Mouse (Mus musculus): ENCODE results near the gene Hes3. TPM values are rescaled to one million over a fixed set of nuclear protein-coding genes. Genes with fewer than 3 reads are reported as not detected.

Hes3 gene
- polyA plus RNA-seq, 1 experiment from 2014 or later, result not detected

- H3K27me3 ChIP-seq (ENCODE audit: insufficient read depth, poor library complexity, severe bottlenecking), result peaks cover 60% of the 10 kb centered on the region
- H3K27ac ChIP-seq, result peak overlapping the region; percentile 88; the same call in 1 of the 2 replicates
- H3K4me1 ChIP-seq, result peaks cover 70% of the 10 kb centered on the region
Measured at GRCm38 (mm10) chr4:152272006-152272405, 19.5 kb downstream of the Hes3 start.

DNA sequence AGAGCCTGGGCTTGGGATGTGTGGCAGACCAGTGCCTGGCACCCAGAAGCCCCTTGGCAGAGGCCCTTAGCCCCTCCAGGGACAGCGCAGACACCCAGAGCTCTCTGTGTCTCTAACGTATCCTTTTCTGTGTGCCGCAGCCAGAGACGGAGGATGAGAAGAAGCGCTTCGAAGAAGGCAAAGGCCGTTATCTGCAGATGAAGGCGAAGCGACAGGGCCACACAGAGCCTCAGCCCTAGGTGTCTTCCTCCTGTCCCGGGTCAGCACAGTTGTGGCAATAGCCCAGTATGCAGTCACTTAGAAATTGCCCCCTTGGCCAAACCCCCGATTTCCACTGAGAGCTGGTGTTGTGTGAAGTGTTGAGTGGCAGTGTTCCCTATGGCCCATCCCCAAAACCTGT, 20.1 kb downstream of the Hes3 start:
- no peak for DNase-seq (ENCODE audit: low spot score)
- Histone ChIP-seq H3K36me3 (0 out of 2 replicates have a peak, but pooled peaks cover 5% of the 10 kb centered on the region), H3K27ac (0 out of 2 replicates have a peak overlapping the region, but pooled peaks have one; percentile 88), H3K27me3 (ENCODE audit: insufficient read depth, poor library complexity, severe bottlenecking) (peaks cover 54% of the 10 kb centered on the region), H3K9me3 (no peaks in the 10 kb centered on the region), H3K4me1 (peaks cover 65% of the 10 kb centered on the region), H3K4me3 (no peak overlapping the region)
- 89% methylated on average over 11 of the region's 11 CpGs for WGBS

More at GRCm38 (mm10) chr4:152272006-152272405, 19.5 kb downstream of the Hes3 start:
- 0 out of 2 replicates have a peak, but pooled peaks cover 5% of the 10 kb centered on the region for H3K36me3 ChIP-seq
- no peaks in the 10 kb centered on the region for H3K9me3 ChIP-seq
- 0 out of 2 replicates have a peak overlapping the region, but pooled peaks have one; percentile 8 for H3K4me3 ChIP-seq
- WGBS, result 64% methylated on average over 7 of the region's 7 CpGs
- no peak for DNase-seq (ENCODE audit: low spot score)

DNA sequence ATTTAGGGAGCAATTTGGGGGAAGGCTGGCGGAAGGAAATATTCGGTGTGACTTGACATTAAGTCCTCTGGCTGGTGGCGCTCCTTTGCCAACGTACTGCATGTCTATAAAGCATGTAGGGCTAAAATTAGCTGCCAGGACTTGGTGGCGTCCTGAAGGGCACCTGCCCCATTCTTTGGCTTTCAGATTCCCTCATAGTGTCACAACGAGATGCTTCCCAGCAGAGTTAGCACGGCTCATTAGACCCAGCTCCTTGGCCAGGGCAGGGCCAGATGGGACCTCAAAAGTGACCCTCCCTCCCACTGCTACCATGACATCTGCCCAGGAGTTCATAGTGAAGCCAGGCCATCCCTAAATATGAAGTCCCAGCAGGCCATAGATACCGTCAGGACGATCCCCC, 20.9 kb downstream of the Hes3 start:
- Histone ChIP-seq H3K27ac (no peak overlapping the region; the same call in 1 of the 2 replicates), H3K4me1 (peaks cover 71% of the 10 kb centered on the region), H3K4me3 (no peak overlapping the region), H3K27me3 (ENCODE audit: insufficient read depth, poor library complexity, severe bottlenecking) (peaks cover 46% of the 10 kb centered on the region), H3K9me3 (no peaks in the 10 kb centered on the region), H3K36me3 (0 out of 2 replicates have a peak, but pooled peaks cover 5% of the 10 kb centered on the region)
- WGBS, result 74% methylated on average over 9 of the region's 9 CpGs
- DNase-seq (ENCODE audit: low spot score), result no peak

DNA sequence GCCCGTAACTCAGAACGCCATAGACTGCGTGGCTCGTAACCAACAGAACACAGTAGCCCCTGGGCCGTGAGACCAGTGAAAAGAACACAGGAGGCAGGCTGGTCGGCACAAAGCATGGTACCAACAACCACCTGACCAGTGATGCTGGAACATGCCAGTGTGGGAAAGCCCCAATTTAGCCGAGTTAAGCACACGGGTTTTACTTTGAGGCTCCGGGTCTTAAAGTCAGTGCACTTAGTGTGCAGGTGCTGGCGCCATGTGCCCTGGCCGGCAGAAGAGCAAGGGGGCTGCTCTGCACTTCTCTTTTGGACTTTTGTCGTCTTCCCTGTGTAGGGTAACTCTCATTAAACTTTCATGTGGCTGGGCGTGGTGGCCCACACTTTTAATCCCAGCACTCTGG, 21.5 kb downstream of the Hes3 start:
- Histone ChIP-seq H3K27me3 (ENCODE audit: insufficient read depth, poor library complexity, severe bottlenecking) (peaks cover 40% of the 10 kb centered on the region), H3K4me3 (no peak overlapping the region), H3K9me3 (no peaks in the 10 kb centered on the region), H3K4me1 (peaks cover 69% of the 10 kb centered on the region), H3K27ac (0 out of 2 replicates have a peak overlapping the region, but pooled peaks have one; percentile 4), H3K36me3 (peaks cover 5% of the 10 kb centered on the region; the same call in 1 of the 2 replicates)
- no peak for DNase-seq (ENCODE audit: low spot score)
- 89% methylated on average over 13 of the region's 13 CpGs for WGBS

DNA sequence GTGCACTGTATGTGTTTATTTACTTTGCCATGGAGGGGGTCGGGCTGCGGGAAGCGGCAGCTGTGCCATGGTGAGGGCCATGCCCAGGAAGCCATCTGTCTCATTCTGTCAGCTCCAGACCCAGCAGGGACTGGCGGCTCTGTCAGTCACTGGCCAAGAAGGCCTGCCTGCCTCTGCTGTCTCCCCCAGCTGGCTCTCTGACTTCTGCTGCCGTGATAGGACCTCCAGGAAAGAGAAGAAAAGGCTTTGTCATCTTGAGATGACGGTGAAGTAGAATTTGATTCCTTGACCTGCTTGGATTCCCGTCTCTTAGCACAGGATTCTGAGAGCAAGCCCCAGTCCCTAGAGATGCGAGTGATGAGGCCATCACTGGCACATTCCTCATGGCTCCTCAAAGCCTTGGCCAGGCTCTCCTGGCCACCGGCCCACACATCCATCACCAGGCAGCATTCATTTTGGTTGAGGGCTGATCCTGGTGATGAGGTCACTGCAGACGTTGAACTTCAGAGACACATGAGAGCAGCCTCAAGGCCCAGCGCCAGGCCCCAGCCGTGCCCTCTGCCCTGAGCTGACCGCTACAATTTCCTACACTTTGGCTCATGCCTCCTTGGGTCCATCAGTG, 23.6 kb downstream of the Hes3 start:
- DNase-seq (ENCODE audit: low spot score), result no peak
- WGBS, result 72% methylated on average over 13 of the region's 13 CpGs
- peaks cover 68% of the 10 kb centered on the region for H3K4me1 ChIP-seq
- H3K27me3 ChIP-seq (ENCODE audit: insufficient read depth, poor library complexity, severe bottlenecking), result peaks cover 20% of the 10 kb centered on the region
- 0 out of 2 replicates have a peak overlapping the region, but pooled peaks have one; percentile 23 for H3K27ac ChIP-seq
- H3K4me3 ChIP-seq, result no peak overlapping the region
- H3K9me3 ChIP-seq, result no peaks in the 10 kb centered on the region
- H3K36me3 ChIP-seq, result peaks cover 5% of the 10 kb centered on the region; the same call in 1 of the 2 replicates

DNA sequence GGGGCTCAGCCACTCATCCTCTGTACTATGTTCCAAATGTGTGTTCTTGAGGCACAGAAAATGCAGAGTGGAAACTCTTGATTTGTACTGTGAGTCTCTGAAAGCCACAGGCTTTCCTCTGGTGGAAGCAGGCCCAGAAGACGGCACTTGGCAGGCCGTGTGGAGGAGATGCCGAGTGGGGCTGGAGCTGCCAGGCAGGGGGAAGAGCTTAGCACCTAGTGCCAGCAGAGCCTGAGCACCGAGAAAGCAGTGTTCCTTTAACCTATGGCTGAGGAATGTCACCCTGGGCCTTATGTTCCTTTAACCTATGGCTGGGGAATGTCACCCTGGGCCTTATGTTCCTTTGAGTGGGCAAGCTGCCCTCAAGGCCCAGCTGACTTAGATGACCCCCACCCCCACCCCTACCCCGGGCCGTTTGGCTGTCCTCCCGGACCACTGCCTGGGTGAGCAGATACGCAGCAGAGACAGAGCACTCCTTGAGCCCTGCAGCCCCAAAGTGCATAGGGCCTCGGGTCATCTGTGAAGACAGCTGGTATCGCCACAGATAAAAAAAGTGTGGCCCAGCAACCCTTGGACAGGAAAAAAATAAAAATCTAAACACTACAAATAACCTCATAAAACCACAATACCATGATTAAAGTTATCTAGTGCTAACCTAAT, 25.1 kb downstream of the Hes3 start:
- no peaks in the 10 kb centered on the region for H3K9me3 ChIP-seq

DNA sequence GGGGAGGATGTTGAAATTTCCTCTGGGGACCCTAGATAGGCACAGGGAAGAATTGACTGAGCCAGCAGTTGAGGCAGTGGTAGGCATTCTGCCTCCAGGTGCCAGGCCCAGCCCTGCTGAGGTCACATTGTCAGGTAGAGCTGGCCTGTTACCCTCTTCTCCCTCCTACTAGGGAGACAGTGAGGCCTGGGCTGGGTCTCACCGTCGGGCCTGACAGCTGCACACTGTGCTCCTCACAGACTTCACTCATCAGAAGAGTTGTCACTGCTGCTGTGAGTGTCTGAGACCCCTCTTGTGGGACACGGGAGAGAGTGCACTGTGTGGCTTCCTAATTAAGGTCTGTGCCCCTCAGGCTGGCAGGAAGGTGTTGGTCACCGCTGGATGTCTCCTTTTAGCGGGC, 25.7 kb downstream of the Hes3 start:
- DNase-seq (ENCODE audit: low spot score), result no peak
- Histone ChIP-seq H3K27me3 (ENCODE audit: insufficient read depth, poor library complexity, severe bottlenecking) (peaks cover 13% of the 10 kb centered on the region), H3K4me3 (no peak overlapping the region), H3K27ac (peak overlapping the region; percentile 48), H3K4me1 (peaks cover 70% of the 10 kb centered on the region), H3K36me3 (peaks cover 5% of the 10 kb centered on the region), H3K9me3 (no peaks in the 10 kb centered on the region)
- 57% methylated on average over 5 of the region's 5 CpGs for WGBS

More for the DNA sequence above, 25.1 kb downstream of the Hes3 start:
- 45% methylated on average over 10 of the region's 10 CpGs for WGBS
- no peak for DNase-seq (ENCODE audit: low spot score)
- Histone ChIP-seq H3K4me1 (peaks cover 68% of the 10 kb centered on the region), H3K4me3 (no peak overlapping the region), H3K36me3 (peaks cover 5% of the 10 kb centered on the region; the same call in 1 of the 2 replicates), H3K27me3 (ENCODE audit: insufficient read depth, poor library complexity, severe bottlenecking) (peaks cover 19% of the 10 kb centered on the region), H3K27ac (no peak overlapping the region)

- no peak for DNase-seq (ENCODE audit: low spot score)
- peaks cover 8% of the 10 kb centered on the region for H3K27me3 ChIP-seq (ENCODE audit: insufficient read depth, poor library complexity, severe bottlenecking)
- WGBS, result 89% methylated on average over 9 of the region's 9 CpGs
- H3K9me3 ChIP-seq, result no peaks in the 10 kb centered on the region
- H3K27ac ChIP-seq, result peak overlapping the region; percentile 91
- H3K4me3 ChIP-seq, result no peak overlapping the region
- peaks cover 5% of the 10 kb centered on the region for H3K36me3 ChIP-seq
- H3K4me1 ChIP-seq, result peaks cover 71% of the 10 kb centered on the region
Measured at GRCm38 (mm10) chr4:152264867-152265568, 26.4 kb downstream of the Hes3 start.

DNA sequence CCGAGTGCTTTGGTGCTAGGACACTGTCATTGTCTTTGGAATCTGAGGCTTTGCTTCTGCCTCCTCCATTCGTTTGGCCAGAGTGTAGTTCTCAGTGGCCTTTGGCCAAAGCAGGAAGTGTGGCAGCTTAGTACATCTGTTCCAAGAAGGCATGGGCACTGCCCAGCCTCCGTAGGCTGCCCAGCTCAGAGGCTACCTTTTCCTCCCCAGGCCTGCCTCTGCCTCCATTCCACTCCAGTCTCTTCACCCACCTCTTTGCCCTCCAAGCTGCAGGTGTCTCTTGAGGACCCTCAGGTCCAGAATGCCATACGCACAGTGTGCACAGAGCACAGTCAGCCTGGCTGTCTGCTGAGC, 27.3 kb downstream of the Hes3 start:
- peaks cover 68% of the 10 kb centered on the region for H3K4me1 ChIP-seq
- no peaks in the 10 kb centered on the region for H3K27me3 ChIP-seq (ENCODE audit: insufficient read depth, poor library complexity, severe bottlenecking)
- no peak for DNase-seq (ENCODE audit: low spot score)
- WGBS, result 47% methylated on average over 4 of the region's 4 CpGs
- H3K9me3 ChIP-seq, result no peaks in the 10 kb centered on the region
- peak overlapping the region; percentile 91 for H3K27ac ChIP-seq
- peak overlapping the region; percentile 31 for H3K4me3 ChIP-seq
- peaks cover 5% of the 10 kb centered on the region for H3K36me3 ChIP-seq

- WGBS, result 26% methylated on average over 10 of the region's 10 CpGs
- Histone ChIP-seq H3K4me1 (peaks cover 70% of the 10 kb centered on the region), H3K4me3 (peak overlapping the region; percentile 31), H3K9me3 (no peaks in the 10 kb centered on the region), H3K36me3 (peaks cover 5% of the 10 kb centered on the region), H3K27ac (peak overlapping the region; percentile 91), H3K27me3 (ENCODE audit: insufficient read depth, poor library complexity, severe bottlenecking) (no peaks in the 10 kb centered on the region)
- peak; percentile 92 for DNase-seq (ENCODE audit: low spot score)
Measured at GRCm38 (mm10) chr4:152263512-152264176, 27.8 kb downstream of the Hes3 start.

DNA sequence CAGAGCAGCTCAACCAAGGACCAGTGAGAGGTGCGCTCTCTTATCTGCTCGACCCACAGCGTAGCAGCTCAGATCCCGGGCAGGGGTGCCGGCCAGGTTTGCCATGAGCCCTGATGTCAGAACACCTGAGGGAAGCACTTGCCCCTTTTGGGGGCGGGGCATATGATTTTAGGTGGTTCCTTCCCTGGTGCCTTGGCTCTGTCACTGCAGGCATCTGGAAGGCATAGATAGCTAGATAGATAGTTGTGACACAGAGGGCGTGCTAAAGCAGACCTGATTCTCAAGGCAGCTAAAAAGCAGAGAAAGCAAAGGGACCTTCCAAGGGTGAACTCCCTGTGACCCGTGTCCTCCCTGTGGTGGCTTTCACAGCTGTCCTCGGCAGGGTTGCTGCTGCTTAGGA, 28.4 kb downstream of the Hes3 start:
- Histone ChIP-seq H3K27me3 (ENCODE audit: insufficient read depth, poor library complexity, severe bottlenecking) (no peaks in the 10 kb centered on the region), H3K4me1 (peaks cover 76% of the 10 kb centered on the region), H3K27ac (peak overlapping the region; percentile 91), H3K4me3 (no peak overlapping the region), H3K36me3 (peaks cover 5% of the 10 kb centered on the region), H3K9me3 (no peaks in the 10 kb centered on the region)
- DNase-seq (ENCODE audit: low spot score), result no peak
- 45% methylated on average over 9 of the region's 9 CpGs for WGBS

DNA sequence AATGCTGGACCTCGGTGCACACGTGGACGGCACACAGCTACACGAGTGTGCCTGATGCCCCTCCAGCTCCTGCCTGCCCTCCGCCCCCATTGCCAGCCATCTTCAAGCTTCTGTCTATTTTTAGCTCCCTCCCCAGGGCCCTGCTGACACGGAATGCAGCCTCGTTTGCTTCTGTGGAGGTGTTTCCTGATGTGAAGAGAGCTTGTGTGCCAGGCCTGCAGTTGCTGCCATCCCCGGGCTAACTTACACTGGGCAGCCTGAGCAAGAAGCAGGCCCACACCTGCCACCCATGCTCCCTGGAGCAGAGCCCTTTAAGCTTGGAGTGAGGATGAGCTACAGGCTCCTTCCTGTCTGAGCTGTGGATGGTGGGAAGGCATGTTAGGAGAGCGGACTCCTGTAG, 29.3 kb downstream of the Hes3 start:
- WGBS, result 30% methylated on average over 9 of the region's 9 CpGs
- Histone ChIP-seq H3K27me3 (ENCODE audit: insufficient read depth, poor library complexity, severe bottlenecking) (no peaks in the 10 kb centered on the region), H3K36me3 (no peaks in the 10 kb centered on the region; the same call in none of the 2 replicates), H3K4me1 (peaks cover 78% of the 10 kb centered on the region), H3K4me3 (0 out of 2 replicates have a peak overlapping the region, but pooled peaks have one; percentile 19), H3K9me3 (no peaks in the 10 kb centered on the region), H3K27ac (peak overlapping the region; percentile 91)
- DNase-seq (ENCODE audit: low spot score), result peak; percentile 84
